Mouse (Mus musculus): ENCODE data around the gene Plcb4. TPM values are rescaled to one million over a fixed set of nuclear protein-coding genes. Genes with fewer than 3 reads are reported as not detected.
"Not testable (repeated sequence)": the region's sequence is repeated elsewhere in the genome, so short reads cannot be mapped to it uniquely, and the experiment has no call there.

Plcb4 gene
- polyA plus RNA-seq, 1 experiment from 2014 or later: 19.4 TPM

GRCm38 (mm10) chr2:135966871-135967557, 308.2 kb downstream of the Plcb4 start:
- Histone ChIP-seq H3K9me3 (replicated peaks) (no peaks in the 10 kb centered on the region), H3K4me2 (no peak overlapping the region), H3K27ac (no peak overlapping the region), H3K36me3 (ENCODE audit: poor library complexity, severe bottlenecking) (0 out of 2 replicates have a peak, but pooled peaks cover 5% of the 10 kb centered on the region), H3K9ac (no peak overlapping the region), H3K27me3 (no peaks in the 10 kb centered on the region), H3K4me1 (peaks cover 9% of the 10 kb centered on the region; the same call in 1 of the 2 replicates), H3K4me3 (no peak overlapping the region)
- 59% methylated on average over 16 of the region's 16 CpGs for WGBS
- peak; percentile 55 for ATAC-seq

- H3K4me3 ChIP-seq: no peak overlapping the region
- H3K27ac ChIP-seq: no peak overlapping the region
- no peaks in the 10 kb centered on the region for H3K9me3 ChIP-seq (replicated peaks)
- peak; percentile 42; the same call in 1 of the 2 replicates for ATAC-seq
- H3K9ac ChIP-seq: no peak overlapping the region
- no peaks in the 10 kb centered on the region for H3K27me3 ChIP-seq
- no peak overlapping the region for H3K4me2 ChIP-seq
- peaks cover 5% of the 10 kb centered on the region for H3K36me3 ChIP-seq (ENCODE audit: poor library complexity, severe bottlenecking)
- 35% methylated on average over 12 of the region's 12 CpGs for WGBS
- peaks cover 9% of the 10 kb centered on the region; the same call in 1 of the 2 replicates for H3K4me1 ChIP-seq
Measured at GRCm38 (mm10) chr2:135968159-135968558, 309.3 kb downstream of the Plcb4 start.

GRCm38 (mm10) chr2:135970902-135971301, 312.1 kb downstream of the Plcb4 start:
- no peaks in the 10 kb centered on the region for H3K27me3 ChIP-seq
- 96% methylated on average over 4 of the region's 4 CpGs for WGBS
- ATAC-seq: no peak

GRCm38 (mm10) chr2:135975978-135976377, 317.2 kb downstream of the Plcb4 start:
- Histone ChIP-seq H3K36me3 (ENCODE audit: poor library complexity, severe bottlenecking) (peaks cover 6% of the 10 kb centered on the region), H3K4me1 (no peaks in the 10 kb centered on the region), H3K9ac (no peak overlapping the region), H3K27me3 (no peaks in the 10 kb centered on the region), H3K4me2 (no peak overlapping the region), H3K4me3 (no peak overlapping the region), H3K9me3 (replicated peaks) (no peaks in the 10 kb centered on the region), H3K27ac (no peak overlapping the region)
- WGBS: 80% methylated on average over 9 of the region's 9 CpGs
- no peak for ATAC-seq

More at GRCm38 (mm10) chr2:135970902-135971301, 312.1 kb downstream of the Plcb4 start:
- Histone ChIP-seq H3K9me3 (replicated peaks) (no peaks in the 10 kb centered on the region), H3K4me3 (no peak overlapping the region), H3K4me1 (peaks cover 9% of the 10 kb centered on the region; the same call in 1 of the 2 replicates), H3K36me3 (ENCODE audit: poor library complexity, severe bottlenecking) (peaks cover 6% of the 10 kb centered on the region), H3K9ac (no peak overlapping the region), H3K4me2 (no peak overlapping the region), H3K27ac (no peak overlapping the region)

GRCm38 (mm10) chr2:135978790-135979189, 320.0 kb downstream of the Plcb4 start:
- Histone ChIP-seq H3K9me3 (replicated peaks) (no peaks in the 10 kb centered on the region), H3K4me1 (no peaks in the 10 kb centered on the region), H3K4me3 (no peak overlapping the region), H3K27me3 (no peaks in the 10 kb centered on the region), H3K9ac (no peak overlapping the region), H3K4me2 (no peak overlapping the region), H3K27ac (no peak overlapping the region), H3K36me3 (ENCODE audit: poor library complexity, severe bottlenecking) (peaks cover 8% of the 10 kb centered on the region; the same call in 1 of the 2 replicates)
- no peak for ATAC-seq
- 73% methylated on average over 5 of the region's 5 CpGs for WGBS

- Histone ChIP-seq H3K4me1 (no peaks in the 10 kb centered on the region), H3K9me3 (replicated peaks) (no peaks in the 10 kb centered on the region), H3K36me3 (ENCODE audit: poor library complexity, severe bottlenecking) (peaks cover 18% of the 10 kb centered on the region; the same call in 1 of the 2 replicates), H3K27ac (no peak overlapping the region), H3K9ac (no peak overlapping the region), H3K4me3 (no peak overlapping the region), H3K4me2 (no peak overlapping the region), H3K27me3 (no peaks in the 10 kb centered on the region)
- 85% methylated on average over 1 of the region's 1 CpGs for WGBS
- ATAC-seq: no peak
Measured at GRCm38 (mm10) chr2:135980428-135980827, 321.6 kb downstream of the Plcb4 start.

- Histone ChIP-seq H3K4me1 (no peaks in the 10 kb centered on the region), H3K36me3 (ENCODE audit: poor library complexity, severe bottlenecking) (peaks cover 18% of the 10 kb centered on the region; the same call in 1 of the 2 replicates), H3K4me2 (no peak overlapping the region), H3K4me3 (no peak overlapping the region), H3K27ac (no peak overlapping the region), H3K27me3 (no peaks in the 10 kb centered on the region), H3K9ac (no peak overlapping the region), H3K9me3 (replicated peaks) (no peaks in the 10 kb centered on the region)
- 83% methylated on average over 4 of the region's 4 CpGs for WGBS
- ATAC-seq: peak; percentile 67; the same call in 1 of the 2 replicates
Measured at GRCm38 (mm10) chr2:135983972-135984371, 325.2 kb downstream of the Plcb4 start.

- Histone ChIP-seq H3K4me1 (no peaks in the 10 kb centered on the region), H3K36me3 (ENCODE audit: poor library complexity, severe bottlenecking) (peaks cover 21% of the 10 kb centered on the region; the same call in 1 of the 2 replicates), H3K9me3 (replicated peaks) (no peaks in the 10 kb centered on the region), H3K4me3 (no peak overlapping the region), H3K9ac (no peak overlapping the region), H3K27me3 (no peaks in the 10 kb centered on the region), H3K27ac (no peak overlapping the region), H3K4me2 (no peak overlapping the region)
- WGBS: 87% methylated on average over 15 of the region's 15 CpGs
- no peak for ATAC-seq
Measured at GRCm38 (mm10) chr2:135985536-135986265, 326.9 kb downstream of the Plcb4 start.

- H3K36me3 ChIP-seq (ENCODE audit: poor library complexity, severe bottlenecking): peaks cover 14% of the 10 kb centered on the region; the same call in 1 of the 2 replicates
- ATAC-seq; H3K4me3 ChIP-seq; H3K9me3 ChIP-seq (replicated peaks); H3K27ac ChIP-seq; H3K27me3 ChIP-seq; H3K9ac ChIP-seq; H3K4me2 ChIP-seq; H3K4me1 ChIP-seq: not testable (repeated sequence)
Measured at GRCm38 (mm10) chr2:135988475-135988874, 329.7 kb downstream of the Plcb4 start.

- H3K27me3 ChIP-seq; H3K9ac ChIP-seq; H3K36me3 ChIP-seq (ENCODE audit: poor library complexity, severe bottlenecking); H3K27ac ChIP-seq; H3K4me3 ChIP-seq; H3K4me1 ChIP-seq; ATAC-seq; H3K9me3 ChIP-seq (replicated peaks); H3K4me2 ChIP-seq: not testable (repeated sequence)
- WGBS: 79% methylated on average over 9 of the region's 10 CpGs
Measured at GRCm38 (mm10) chr2:135990686-135991085, 331.9 kb downstream of the Plcb4 start.

- H3K36me3 ChIP-seq (ENCODE audit: poor library complexity, severe bottlenecking): peaks cover 3% of the 10 kb centered on the region; the same call in 1 of the 2 replicates
- H3K27ac ChIP-seq: no peak overlapping the region
- peaks cover 12% of the 10 kb centered on the region for H3K4me1 ChIP-seq
- no peak overlapping the region for H3K4me3 ChIP-seq
- no peak overlapping the region for H3K4me2 ChIP-seq
- H3K27me3 ChIP-seq: no peaks in the 10 kb centered on the region
- H3K9me3 ChIP-seq (replicated peaks): no peaks in the 10 kb centered on the region
- no peak overlapping the region for H3K9ac ChIP-seq
- no peak for ATAC-seq
- WGBS: 86% methylated on average over 11 of the region's 11 CpGs
Measured at GRCm38 (mm10) chr2:135993314-135993713, 334.5 kb downstream of the Plcb4 start.

GRCm38 (mm10) chr2:135995196-135995595, 336.4 kb downstream of the Plcb4 start:
- no peak overlapping the region for H3K4me3 ChIP-seq
- WGBS: 93% methylated on average over 4 of the region's 4 CpGs
- H3K4me2 ChIP-seq: no peak overlapping the region
- H3K36me3 ChIP-seq (ENCODE audit: poor library complexity, severe bottlenecking): no peaks in the 10 kb centered on the region; the same call in 1 of the 2 replicates
- H3K27me3 ChIP-seq: no peaks in the 10 kb centered on the region
- H3K4me1 ChIP-seq: peaks cover 12% of the 10 kb centered on the region
- H3K27ac ChIP-seq: no peak overlapping the region
- no peak overlapping the region for H3K9ac ChIP-seq
- ATAC-seq: no peak
- no peaks in the 10 kb centered on the region for H3K9me3 ChIP-seq (replicated peaks)

Data from forebrain, embryonic 13.5 days (tissue).